Mouse (Mus musculus) frontal cortex, adult 2 months (tissue): ENCODE measurements around the gene Lrrc30. TPM values are rescaled to one million over a fixed set of nuclear protein-coding genes. Genes with fewer than 3 reads are reported as not detected.

Experiments used
- DNase-seq, 2 experiments: peaks; one replicate each; pipeline ENCODE4 v3.0.0; 2022; ENCODE audit warnings: low spot score in 1 of 2; ENCODE audit errors: extremely low spot score in 1 of 2
- polyA plus RNA-seq: library from polyadenylated mRNA; depleted of rRNA; stranded (reverse); fragments of >200 nt; gene quantifications from 2 replicates; pipeline ENCODE4 v1.2.3, GENCODE M21; 2012; rRNA removed

Gene Lrrc30
- polyA plus RNA-seq, 1 experiment, result not detected

- DNase-seq, result peak; percentile 52 to 95
These were observed 47.5 kb downstream of the Lrrc30 start for GRCm38 (mm10) chr17:67584937-67585579.

GRCm38 (mm10) chr17:67584533-67584932, 48.0 kb downstream of the Lrrc30 start:
- DNase-seq, result peak in 1 of 2 experiments; percentile 18

- no peak for DNase-seq
These were observed 49.1 kb downstream of the Lrrc30 start for GRCm38 (mm10) chr17:67583422-67583821.

GRCm38 (mm10) chr17:67582681-67583356, 49.7 kb downstream of the Lrrc30 start:
- DNase-seq, result no peak

- no peak for DNase-seq
These were observed 50.7 kb downstream of the Lrrc30 start for GRCm38 (mm10) chr17:67581839-67582238.

Other genes with a start within 250 kb of the Lrrc30 start
- 1.1 and 2.0 TPM in 2 replicates for gene Lama1, start 64.5 kb upstream of the Lrrc30 start, polyA plus RNA-seq